Mouse (Mus musculus) megakaryocyte, embryonic 14.5 days (primary cell): ENCODE results near the gene Ppp3ca.

Experiments used
- FLI1 ChIP-seq: IDR thresholded peaks from 2 replicates; pipeline ENCODE4 v1.6.1; 2012; ENCODE audit warnings: low read length, inconsistent platforms, mixed read lengths
- GATA1 ChIP-seq: IDR thresholded peaks from 3 replicates; pipeline ENCODE4 v1.6.1; 2012; ENCODE audit warnings: mixed read lengths, low read length, inconsistent platforms, borderline replicate concordance

- TF ChIP-seq FLI1 (no peak), GATA1 (no peak)
Measured at GRCm38 (mm10) chr3:136899744-136900143, 229.8 kb downstream of the Ppp3ca start.
